Mouse (Mus musculus) layer of hippocampus, adult 18-20 months (tissue): ENCODE results near the gene Kpna7. TPM values are rescaled to one million over a fixed set of nuclear protein-coding genes. Genes with fewer than 3 reads are reported as not detected.
"Not testable (repeated sequence)": the region's sequence is repeated elsewhere in the genome, so short reads cannot be mapped to it uniquely, and the experiment has no call there.

Experiments
- DNase-seq, 2 experiments: peaks; one replicate each; pipeline ENCODE4 v3.0.0; 2022; ENCODE audit warnings: low spot score in 2 of 2
- long read RNA-seq: library from polyadenylated mRNA; stranded (forward); transcript quantifications from one replicate; pipeline ENCODE4 v2.0.0, GENCODE M21; 2021
- total RNA-seq, 2 experiments: library from RNA; stranded (reverse); gene quantifications; 2 replicates each; pipeline ENCODE4 v1.2.3; 2021

The Kpna7 gene
- total RNA-seq = not detected
- long read RNA-seq = 0 reads

DNA sequence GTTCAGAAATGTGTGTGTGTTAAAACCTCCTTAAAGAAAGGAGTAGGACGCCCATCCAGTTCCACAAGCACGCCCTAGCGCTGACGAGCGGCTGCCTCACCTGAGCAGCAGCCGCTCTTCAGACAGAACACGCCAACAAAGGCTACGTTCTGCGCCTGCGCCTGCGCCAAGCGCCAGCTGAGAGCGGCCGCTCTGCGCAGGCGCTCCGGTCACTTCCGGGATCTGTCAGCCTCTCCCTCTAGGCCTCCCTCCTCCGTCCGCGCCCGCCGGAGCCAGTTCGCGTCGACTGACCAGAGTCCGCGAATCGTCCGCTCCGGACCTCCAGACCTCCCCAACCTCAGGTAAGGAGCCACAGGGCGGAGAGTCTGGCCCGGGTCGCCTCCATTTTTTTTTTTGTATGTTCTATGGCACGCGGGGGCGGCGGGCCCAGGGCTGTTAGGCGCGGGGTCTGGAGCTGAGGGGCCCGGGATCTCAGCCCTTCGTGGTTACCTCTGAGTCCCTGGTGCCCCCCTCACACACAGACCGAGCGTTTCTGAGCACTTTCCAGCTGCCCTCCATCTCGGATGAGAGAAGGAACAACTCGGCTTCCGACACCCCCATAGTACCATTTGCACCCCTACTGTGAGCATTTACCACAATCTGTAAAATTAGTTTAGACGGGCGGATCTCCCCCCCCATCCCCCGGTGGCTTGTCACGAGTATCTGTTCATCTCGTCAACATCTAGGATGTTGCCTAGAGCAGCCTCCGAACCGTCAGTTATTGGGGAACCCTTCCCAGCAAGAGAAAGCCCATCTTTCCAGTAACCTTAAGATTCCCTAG, at the start of gene Kpna7, which contains the start of gene Arpc1a:
Gene Kpna7 (minus strand): TSS at position 399 of the 820 bp plus-strand sequence.
Gene Arpc1a (plus strand): TSS at position 199 of the 820 bp plus-strand sequence.
- DNase-seq = peak; percentile 82 to 93

DNA sequence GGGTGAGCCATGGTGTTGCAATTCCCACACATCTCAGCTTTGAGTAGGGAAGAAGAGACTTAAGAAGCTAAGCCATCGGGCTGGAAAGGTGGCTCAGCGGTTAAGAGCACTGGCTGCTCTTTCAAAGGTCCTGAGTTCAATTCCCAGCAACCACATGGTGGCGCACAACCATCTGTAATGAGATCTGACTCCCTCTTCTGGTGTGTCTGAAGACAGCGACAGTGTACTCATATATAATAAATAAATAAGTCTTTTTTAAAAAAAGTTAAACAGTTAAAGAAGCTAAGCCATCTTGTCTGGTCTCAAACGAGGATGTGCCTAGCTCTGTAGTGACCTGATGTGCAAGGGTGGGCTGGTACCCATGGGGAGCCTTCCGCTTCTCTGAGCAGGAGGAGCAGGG, 49.4 kb upstream of the Kpna7 start:
- not testable (repeated sequence) for DNase-seq

- DNase-seq = no peak
Measured at GRCm38 (mm10) chr5:145130995-145131394, 47.2 kb upstream of the Kpna7 start.

DNA sequence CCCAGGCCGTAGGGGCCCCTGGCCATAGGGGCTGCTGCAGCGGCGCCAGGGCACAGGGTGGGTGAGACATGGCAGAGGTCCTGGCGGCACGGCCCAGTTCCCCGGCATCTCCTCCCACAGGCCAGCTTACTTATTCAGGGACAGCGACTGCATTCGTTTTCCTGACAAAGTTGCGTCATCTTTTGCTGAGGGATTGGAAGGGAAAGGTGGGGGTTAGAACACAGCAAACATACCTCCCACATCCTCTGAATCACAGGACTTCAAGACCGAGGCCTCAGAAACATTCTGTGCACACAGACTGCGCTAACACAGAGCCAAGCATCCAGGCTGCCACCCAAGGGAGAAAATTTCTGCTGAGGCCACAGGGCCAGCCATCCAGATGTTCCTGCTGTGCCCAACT, 46.4 kb upstream of the Kpna7 start:
- peak; percentile 70 to 82 for DNase-seq

DNA sequence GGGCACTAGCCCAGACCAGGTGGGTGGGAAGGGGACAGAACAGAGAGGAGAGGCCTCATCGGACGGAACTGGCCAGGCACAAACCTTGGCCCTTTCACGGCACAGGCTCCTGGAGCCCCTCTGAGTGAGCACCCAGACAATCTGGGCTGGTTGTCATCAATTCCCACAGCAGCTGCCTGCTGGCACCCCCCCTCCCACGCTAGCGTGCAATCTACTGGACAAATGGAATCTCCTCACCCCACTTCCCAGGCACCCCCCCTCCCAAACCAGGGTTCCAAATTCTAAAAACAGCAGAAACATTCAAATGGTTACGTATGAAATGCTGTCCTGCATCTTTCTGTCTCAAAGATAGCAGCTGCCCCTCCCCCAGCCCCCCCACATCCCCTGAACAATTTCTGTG, 45.9 kb upstream of the Kpna7 start:
- not testable (repeated sequence) for DNase-seq

GRCm38 (mm10) chr5:145129124-145129523, 45.3 kb upstream of the Kpna7 start:
- DNase-seq = no peak

DNA sequence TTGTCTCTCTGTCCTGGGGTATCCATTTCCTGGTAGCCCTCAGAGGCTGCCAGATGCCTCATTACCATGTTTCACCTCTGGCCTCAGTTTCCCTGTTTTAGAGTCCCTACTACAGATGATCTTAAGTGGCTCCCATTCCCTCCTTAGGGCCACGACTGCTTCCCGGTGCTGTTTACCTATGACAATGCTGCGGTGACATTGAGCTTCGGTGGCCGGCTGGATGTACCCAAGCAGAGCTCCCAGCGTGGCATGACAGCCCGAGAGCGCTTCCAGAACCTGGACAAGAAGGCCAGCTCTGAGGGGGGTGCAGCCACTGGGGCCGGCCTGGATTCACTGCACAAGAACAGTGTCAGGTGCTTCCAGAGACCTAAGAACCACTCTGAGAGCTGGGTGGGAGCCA, 42.8 kb upstream of the Kpna7 start:
- no peak for DNase-seq

- DNase-seq = no peak
Measured at GRCm38 (mm10) chr5:145123396-145123795, 39.6 kb upstream of the Kpna7 start.

DNA sequence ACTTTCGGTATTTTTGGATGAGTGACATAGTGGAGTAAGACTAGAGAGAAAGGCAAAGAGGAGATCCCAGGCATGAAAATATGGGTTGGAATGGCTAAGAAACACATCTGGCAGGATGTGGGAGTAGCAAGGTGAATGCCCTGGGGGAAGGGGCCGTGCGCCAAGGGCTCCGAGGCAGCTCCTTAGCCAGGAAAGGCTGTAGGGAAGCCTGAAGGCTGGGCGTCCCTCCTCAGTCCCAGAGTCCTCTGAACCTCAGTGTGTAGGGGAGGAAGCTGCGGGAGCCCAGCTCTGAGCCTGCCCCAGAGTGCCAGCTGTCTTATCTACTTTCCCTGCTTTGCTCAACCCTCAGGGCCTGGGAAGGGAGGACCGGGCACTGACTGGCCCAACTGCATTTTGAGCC, 37.1 kb upstream of the Kpna7 start:
- no peak for DNase-seq

DNA sequence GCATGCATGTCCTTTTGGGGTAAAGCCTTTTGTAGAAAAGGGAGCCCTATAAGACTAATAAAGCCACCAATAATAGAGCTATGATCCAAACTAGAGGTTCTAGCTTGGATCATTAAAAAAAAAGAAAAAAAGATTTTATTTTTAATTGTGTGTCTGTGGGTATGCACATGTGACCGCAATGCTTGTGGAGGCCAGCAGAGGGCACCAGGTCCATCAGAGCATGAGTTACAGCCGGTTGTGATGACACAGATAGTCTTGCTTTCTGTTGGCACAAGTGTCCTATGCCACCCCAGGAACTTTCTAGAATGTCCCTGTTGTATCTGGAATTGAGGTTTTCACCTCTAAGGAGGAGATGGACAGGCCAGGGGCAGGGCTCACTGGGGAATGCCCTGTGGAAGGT, 35.6 kb upstream of the Kpna7 start:
- DNase-seq = no peak

DNA sequence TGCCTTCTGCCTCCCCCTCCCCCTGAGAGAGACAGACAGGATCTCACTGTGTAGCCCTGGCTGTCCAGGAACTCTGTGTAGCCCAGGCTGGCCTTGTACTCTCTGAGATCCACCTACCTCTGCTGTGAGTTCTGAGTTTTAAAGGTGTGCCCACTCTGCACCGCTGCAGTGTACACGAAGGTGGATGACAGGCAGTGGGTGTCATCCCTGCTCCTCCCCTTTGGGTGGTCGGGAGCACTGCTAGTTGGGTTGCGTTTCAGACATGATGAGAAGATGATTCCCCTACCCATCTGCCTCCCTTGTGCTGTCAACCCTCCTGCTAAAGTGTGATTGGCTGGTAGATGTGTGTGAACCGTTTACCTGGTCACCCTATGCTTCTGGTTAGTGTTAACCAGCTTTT, 34.6 kb upstream of the Kpna7 start:
- no peak for DNase-seq

GRCm38 (mm10) chr5:145118005-145118404, 34.2 kb upstream of the Kpna7 start:
- DNase-seq = no peak

GRCm38 (mm10) chr5:145116916-145117315, 33.1 kb upstream of the Kpna7 start:
- DNase-seq = peak in 1 of 2 experiments; percentile 62

GRCm38 (mm10) chr5:145116316-145116715, 32.5 kb upstream of the Kpna7 start:
- no peak for DNase-seq

GRCm38 (mm10) chr5:145115736-145116135, 31.9 kb upstream of the Kpna7 start:
- DNase-seq = no peak

DNA sequence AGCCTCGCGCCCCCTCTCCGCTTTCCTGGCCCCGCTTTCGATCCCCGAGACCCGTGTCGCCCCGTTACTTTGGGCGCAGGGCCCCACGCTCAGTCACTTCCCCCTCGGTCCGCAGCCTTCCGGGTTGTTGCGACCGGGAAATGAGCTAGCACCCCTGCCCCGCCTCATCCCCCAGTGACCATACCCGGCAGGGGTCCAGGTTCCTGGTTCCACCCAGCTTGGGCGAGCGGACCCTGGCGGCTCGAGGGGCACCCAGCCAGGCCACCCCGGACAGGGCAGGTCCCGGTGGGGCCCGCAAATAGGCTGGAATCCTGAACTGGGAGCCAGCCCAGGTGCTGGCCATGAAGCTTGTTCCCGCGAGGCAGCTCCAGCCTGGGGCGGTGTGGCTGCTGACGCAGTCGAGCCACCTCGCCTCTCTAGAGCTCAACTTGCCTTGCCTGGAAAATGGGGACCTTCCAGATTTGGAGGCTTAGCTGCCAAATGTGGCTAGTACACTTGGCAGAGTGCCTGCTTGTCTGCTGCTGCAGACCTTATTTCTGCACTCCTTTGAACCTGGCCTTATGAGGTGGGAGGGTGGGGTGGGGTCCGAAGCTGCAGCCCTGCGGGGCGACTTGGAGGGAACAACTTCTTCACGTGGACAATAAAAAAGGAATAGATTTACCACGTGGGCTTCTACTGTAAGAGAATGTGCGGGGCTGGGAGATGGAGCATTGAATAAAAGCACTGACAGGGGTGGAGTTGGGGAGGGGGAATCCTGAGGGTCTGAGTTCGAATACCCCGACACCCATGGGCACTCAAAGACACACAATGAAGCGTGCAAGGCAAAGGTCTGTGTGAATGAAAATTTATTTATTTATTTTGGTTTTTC, 31.0 kb upstream of the Kpna7 start:
- DNase-seq = no peak

- DNase-seq = no peak
Measured at GRCm38 (mm10) chr5:145114071-145114605, 30.3 kb upstream of the Kpna7 start, which contains the start of gene Arpc1b. TSS of gene Arpc1b (plus strand) at chr5:145114215.

DNA sequence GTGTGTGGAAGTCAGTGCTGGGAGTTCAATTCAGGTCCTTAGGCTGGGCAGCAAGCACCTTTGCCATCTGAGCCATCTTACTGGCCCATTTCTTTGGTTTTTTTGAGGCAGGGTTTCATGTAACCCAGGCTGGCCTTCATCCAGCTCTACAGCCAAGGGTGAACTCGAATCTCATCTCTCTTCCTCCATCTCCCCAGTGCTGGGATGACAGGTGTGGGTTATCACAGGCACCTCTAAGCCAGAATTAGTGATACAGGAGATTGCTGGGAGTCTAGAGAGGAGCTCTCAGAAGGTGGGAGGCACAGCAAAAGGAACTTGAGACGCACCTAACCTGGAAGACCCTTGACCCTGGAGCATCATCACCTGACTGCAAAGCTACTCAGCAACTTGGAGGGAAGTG, 29.6 kb upstream of the Kpna7 start:
- no peak for DNase-seq

GRCm38 (mm10) chr5:145112566-145112965, 28.7 kb upstream of the Kpna7 start:
- no peak for DNase-seq

GRCm38 (mm10) chr5:145110401-145110800, 26.6 kb upstream of the Kpna7 start:
- no peak for DNase-seq

DNA sequence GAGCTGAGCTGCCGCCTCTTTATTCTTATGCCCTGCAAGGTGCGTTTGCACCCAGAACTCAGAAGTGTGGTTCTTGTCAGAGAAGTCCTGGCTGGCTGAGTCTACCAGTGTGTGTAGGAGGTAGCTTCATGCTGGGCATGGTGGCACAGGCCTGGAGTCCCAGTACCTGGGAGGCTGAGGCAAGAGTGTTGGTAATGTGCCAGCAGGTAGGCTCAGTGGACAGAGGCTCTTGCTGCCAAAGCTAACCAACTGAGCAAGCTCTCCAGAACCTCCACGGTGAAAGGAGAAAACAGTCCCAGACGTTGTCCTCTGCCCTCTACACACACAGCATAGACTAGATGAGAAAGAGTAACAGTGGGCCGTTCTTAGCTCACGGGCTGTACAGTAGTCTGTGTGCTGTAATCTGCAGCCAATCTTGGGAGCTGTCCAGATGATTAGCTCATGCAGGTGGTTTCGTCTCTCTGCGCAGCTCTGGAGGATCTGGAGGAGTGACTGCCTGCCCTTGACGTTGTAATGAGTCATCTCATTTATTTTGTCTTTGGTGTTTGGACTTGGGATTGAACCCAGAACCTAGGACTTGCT, 22.0 kb upstream of the Kpna7 start:
- no peak for DNase-seq
